Mouse (Mus musculus) spleen, adult 2 months (tissue): ENCODE measurements around the gene Tmem141.

Source experiments
- CTCF ChIP-seq: fragments of 200-500 bp; IDR thresholded peaks from 2 replicates; pipeline ENCODE4 v1.5.1; 2011; ENCODE audit warnings: mild to moderate bottlenecking, inconsistent platforms; ENCODE audit not compliant: insufficient read depth, insufficient read length, insufficient replicate concordance; ENCODE audit errors: extremely low read depth
- POLR2A ChIP-seq: fragments of 200-500 bp; IDR thresholded peaks from 2 replicates; pipeline ENCODE4 v1.6.1; 2011; ENCODE audit warnings: low read depth, low read length, inconsistent platforms

GRCm38 (mm10) chr2:25633616-25634015 lies 11.8 kb upstream of the Tmem141 start:
- no peak for TF ChIP-seq POLR2A
- TF ChIP-seq CTCF: no peak
